8 mouse cellular contexts compared by ENCODE assay signal in the genomic region with DNA sequence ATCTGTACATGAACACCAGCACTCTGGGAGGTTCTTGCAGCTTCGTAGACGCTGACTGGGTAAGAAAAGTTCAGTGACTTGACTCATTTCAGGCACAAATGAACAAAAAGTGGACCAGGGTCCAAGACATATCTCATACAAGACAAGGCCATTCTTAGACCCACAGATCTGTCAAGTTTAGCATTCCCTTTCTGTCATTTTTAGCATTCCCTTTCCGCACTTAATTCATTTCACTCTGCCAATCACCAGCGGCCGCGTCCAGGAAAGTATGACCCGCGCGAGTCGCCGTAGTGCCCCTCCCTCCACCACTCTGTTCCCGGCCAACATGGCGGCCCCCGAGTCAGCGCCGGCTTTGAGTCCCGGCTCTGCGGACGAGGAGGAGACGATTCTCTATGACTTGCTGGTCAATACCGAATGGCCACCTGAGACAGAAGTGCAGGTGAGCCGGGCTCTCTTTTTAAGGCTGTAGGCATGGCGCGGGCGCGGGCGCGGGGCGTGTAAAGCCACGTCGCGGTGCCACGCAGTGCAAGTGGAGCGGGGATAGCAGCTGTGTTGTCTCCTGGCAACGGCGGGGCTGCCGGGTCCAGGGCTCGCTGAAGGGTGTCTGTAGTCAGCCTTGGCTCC. TPM values are rescaled to one million over a fixed set of nuclear protein-coding genes. Genes with fewer than 3 reads are reported as not detected.
DNase-seq lines count a peak whose midpoint lies in the region; ATAC-seq and TF ChIP-seq lines count a peak whose summit lies in the region.

Nbas (plus strand) TSS at position 308 of the 624 bp plus-strand sequence.

- intact Hi-C loops in heart, postnatal 14 days (cut with DNase I) = no loop called here

- H3K9me3 ChIP-seq in E14TG2a.4 (ENCODE audit: low read length) = no peaks in the 10 kb centered on the region
- H3K9me3 ChIP-seq in forebrain, embryonic 14.5 days (replicated peaks; ENCODE audit: control insufficient read depth, low read length) = no peaks in the 10 kb centered on the region
- no peaks in the 10 kb centered on the region for H3K9me3 ChIP-seq in neural tube, embryonic 15.5 days (replicated peaks)

- peak; percentile 84 for ATAC-seq in cerebellum, adult (ENCODE audit: insufficient number of reproducible peaks, low FRiP score, low TSS enrichment)
- ATAC-seq in forebrain, embryonic 14.5 days = peak; percentile 95
- peak; percentile 94 for ATAC-seq in neural tube, embryonic 15.5 days (ENCODE audit: low FRiP score)

- WGBS in forebrain, embryonic 14.5 days = 4% methylated on average over 38 of the region's 38 CpGs
- WGBS in neural tube, embryonic 15.5 days = 4% methylated on average over 38 of the region's 38 CpGs

- peak within 1 kb of the TSS; percentile 3; the same call in 1 of the 2 replicates for H3K27ac ChIP-seq in forebrain, embryonic 14.5 days (ENCODE audit: low read depth, low read length)
- peak within 1 kb of the TSS; percentile 79 for H3K27ac ChIP-seq in neural tube, embryonic 15.5 days (replicated peaks)

- no peaks in the 10 kb centered on the region for H3K36me3 ChIP-seq in E14TG2a.4 (ENCODE audit: insufficient read depth, low read length)
- H3K36me3 ChIP-seq in forebrain, embryonic 14.5 days (ENCODE audit: control insufficient read depth, insufficient read depth, low read length) = no peaks in the 10 kb centered on the region
- H3K36me3 ChIP-seq in neural tube, embryonic 15.5 days = peaks cover under 1% of the 10 kb centered on the region

- H3K4me3 ChIP-seq in E14TG2a.4 (replicated peaks; ENCODE audit: low read length) = peak within 1 kb of the TSS; percentile 96
- H3K4me3 ChIP-seq in forebrain, embryonic 14.5 days (ENCODE audit: low read depth, low read length) = peak within 1 kb of the TSS; percentile 60
- peak within 1 kb of the TSS; percentile 93 for H3K4me3 ChIP-seq in neural tube, embryonic 15.5 days (replicated peaks)

- DNase-seq in forebrain, embryonic 14.5 days (ENCODE audit: low spot score) = peak; percentile 82
- DNase-seq in heart, postnatal 14 days = peak; percentile 85 to 87
- DNase-seq in layer of hippocampus, adult 11-12 months (ENCODE audit: low spot score) = peak; percentile 85
- peak; percentile 83 to 84 for DNase-seq in lung, adult 18-20 months
- peak; percentile 89 for DNase-seq in testis, postnatal 14 days (ENCODE audit: low spot score)

- peaks cover 17% of the 10 kb centered on the region for H3K4me1 ChIP-seq in E14TG2a.4 (replicated peaks; ENCODE audit: low read depth, low read length)
- peaks cover 6% of the 10 kb centered on the region; the same call in 1 of the 2 replicates for H3K4me1 ChIP-seq in forebrain, embryonic 14.5 days (ENCODE audit: control insufficient read depth, insufficient read depth, low read length)
- peaks cover 21% of the 10 kb centered on the region for H3K4me1 ChIP-seq in neural tube, embryonic 15.5 days

- peak within 1 kb of the TSS; percentile 67 for H3K9ac ChIP-seq in forebrain, embryonic 14.5 days (ENCODE audit: low read length)
- peak within 1 kb of the TSS; percentile 79 for H3K9ac ChIP-seq in neural tube, embryonic 15.5 days (replicated peaks)

- peaks cover 1% of the 10 kb centered on the region; the same call in 1 of the 2 replicates for H3K27me3 ChIP-seq in E14TG2a.4 (ENCODE audit: insufficient read depth, low read length)
- H3K27me3 ChIP-seq in forebrain, embryonic 14.5 days (replicated peaks; ENCODE audit: control insufficient read depth, insufficient read depth, low read length) = no peaks in the 10 kb centered on the region
- no peaks in the 10 kb centered on the region for H3K27me3 ChIP-seq in neural tube, embryonic 15.5 days (replicated peaks)

- no peak for TF ChIP-seq CTCF in E14TG2a.4 (conservative IDR thresholded peaks at IDR 0.05; ENCODE audit: low read length)

- peak within 1 kb of the TSS; percentile 73 for H3K4me2 ChIP-seq in forebrain, embryonic 14.5 days (ENCODE audit: low read length)
- H3K4me2 ChIP-seq in neural tube, embryonic 15.5 days = peak within 1 kb of the TSS; percentile 71

RNA-seq across cellular contexts. Expression of gene Nbas, which starts in this region (rescaled TPM):
- polyA plus RNA-seq in forebrain, embryonic 14.5 days (2014; fragmentation: Nextera tagmentation; extraction: Ambion mirVana) = 11.8 and 13.7 TPM in 2 replicates
- 10 to 100 TPM; 23.0 to 23.4 TPM for total RNA-seq in heart, postnatal 14 days (2021)
- polyA plus RNA-seq in neural tube, embryonic 15.5 days (2015; fragmentation: Nextera tagmentation; extraction: Ambion mirVana) = 15.1 and 15.4 TPM in 2 replicates

Comparison
In these comparisons a context has a peak if more than half of its experiments do, and no peak if none do; other contexts are left out.
1. Peak in every context shown above with its lines: DNase-seq, ATAC-seq, H3K4me3 ChIP-seq and H3K27ac ChIP-seq.